Mouse (Mus musculus) natural killer cell, adult 2 months (primary cell): ENCODE data around the gene Dgki.

Experiments used
- DNase-seq, 2 experiments: peaks; one replicate each; pipeline ENCODE4 v3.0.0; 2022; ENCODE audit warnings: low spot score in 2 of 2

Dgki gene

DNA sequence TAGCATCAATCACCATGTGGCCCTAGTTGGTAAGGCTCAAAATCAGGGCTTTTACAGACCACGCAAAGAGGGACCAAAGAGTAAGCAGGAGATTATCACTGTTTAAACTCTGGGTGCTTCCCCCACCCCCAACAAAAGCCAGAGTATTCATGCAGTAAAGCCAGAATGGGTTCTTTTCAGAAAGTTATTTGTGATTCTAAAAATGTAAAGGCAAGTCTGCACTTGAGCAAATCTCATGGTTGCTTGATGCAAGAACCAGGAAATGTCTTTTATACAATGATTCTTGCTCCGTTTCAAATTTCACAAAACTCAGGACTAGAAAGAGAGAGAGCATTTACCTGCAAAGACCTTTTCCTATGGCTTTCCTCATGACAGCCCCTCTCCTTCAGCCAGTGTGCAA is 7.9 kb downstream of the Dgki start:
- no peak for DNase-seq

DNA sequence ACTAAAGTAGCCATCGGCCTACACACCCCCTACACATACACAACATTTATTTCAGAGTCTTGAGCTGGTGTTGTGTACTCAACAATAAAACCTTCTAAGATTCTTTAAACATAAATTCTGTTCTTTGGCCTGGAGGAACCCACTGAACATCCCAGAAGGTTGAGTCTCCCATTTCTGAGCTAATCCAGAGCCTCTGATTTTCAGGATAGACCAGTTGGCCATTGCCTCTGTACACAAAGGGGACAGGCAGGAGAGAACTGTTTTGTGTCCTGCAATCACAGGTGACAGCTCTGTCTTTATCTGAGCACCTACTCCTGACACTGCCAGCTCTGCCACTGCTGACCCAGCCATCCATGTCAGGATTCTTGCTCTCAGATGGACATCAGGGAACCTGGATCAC is 8.8 kb downstream of the Dgki start:
- no peak for DNase-seq

DNA sequence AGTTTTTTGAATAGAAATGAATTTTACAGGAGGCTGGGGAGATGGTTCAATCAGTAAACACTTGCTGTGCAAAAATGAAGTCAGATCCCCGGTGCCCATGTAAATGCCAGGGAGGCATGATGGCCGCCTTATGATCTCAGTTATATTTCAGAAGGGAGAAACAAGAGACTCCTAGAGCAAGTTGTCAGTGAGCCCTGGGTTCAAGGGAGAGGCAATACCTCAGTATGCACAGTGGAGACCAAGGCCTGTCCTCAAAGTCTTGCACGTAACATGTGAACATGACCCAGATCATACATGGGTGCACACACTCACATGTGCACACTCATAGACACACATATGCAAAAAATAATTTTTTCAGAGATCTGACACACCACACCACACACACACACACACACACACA is 9.3 kb downstream of the Dgki start:
- no peak for DNase-seq

DNA sequence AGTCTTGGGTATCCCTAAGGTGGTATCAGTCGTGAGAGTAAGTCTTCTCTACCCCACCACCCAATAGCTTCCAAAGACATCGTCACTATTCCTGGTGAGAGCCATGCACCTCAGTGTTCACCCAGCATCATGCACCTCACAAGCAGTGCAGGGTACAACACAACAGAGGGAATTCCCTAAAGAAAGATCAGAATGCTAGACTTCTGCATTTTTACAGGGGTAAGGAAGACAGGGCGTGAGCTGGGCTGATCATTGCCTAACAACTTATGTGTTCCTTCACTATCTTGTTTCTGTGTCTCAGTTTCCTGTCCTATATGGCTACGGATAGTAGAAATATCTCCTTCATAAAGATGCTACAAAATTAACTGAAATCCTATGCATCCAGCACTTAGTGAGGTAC is 13.8 kb downstream of the Dgki start:
- DNase-seq = no peak

DNA sequence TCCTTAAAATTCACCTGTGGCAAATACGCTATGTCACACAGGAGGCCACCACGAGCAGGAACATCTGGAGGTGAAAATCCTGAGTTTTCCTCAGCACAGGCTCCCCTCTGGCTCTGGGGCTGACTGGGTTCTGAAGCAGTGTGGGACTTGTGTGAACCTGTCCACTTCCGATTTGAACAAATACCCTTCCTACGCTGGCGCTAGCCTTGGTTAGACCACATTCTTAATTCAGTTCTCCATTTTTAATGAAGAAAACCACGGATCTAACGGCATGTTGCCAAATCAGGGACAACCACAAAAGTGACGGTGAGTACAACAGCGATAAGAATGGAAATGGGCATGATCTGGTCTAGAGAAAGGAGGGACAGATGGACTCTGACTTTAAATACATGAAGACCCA is 15.1 kb downstream of the Dgki start:
- DNase-seq = no peak

DNA sequence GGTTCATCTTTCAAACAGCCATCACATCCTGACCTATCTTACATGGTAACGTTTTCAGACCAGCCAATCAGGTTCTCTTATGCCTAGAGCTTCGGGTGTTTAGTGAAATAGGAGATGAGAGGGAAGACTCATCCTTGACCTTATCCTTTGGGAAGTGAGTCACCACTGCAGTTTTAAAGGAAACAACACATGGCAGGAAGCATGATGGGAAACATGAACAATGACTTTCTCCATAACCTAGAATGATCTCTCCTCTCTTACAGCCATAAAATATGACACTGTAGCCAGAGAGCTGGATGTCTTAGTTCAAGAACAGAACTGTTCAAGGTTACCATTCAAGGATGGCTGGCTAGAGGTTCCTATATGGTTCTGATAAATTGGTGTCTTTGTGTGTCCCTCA is 16.6 kb downstream of the Dgki start:
- DNase-seq = no peak

DNA sequence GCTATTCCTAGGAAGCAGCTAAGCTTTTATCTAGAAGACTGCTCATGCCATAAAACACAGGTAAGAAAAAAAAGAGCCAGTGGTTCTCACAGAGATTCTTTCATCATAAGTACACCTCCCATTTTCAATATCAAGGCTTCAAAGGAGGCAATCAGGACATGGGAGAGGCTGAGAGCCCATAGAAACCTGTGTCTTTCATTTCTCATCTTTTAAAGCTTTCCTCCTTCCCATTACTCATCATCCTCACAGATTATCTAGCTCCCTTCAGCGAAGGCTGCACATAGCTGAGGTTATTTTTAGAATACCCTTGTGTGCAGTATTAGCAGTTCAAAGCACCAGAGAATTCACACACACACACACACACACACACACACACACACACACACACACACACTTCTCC is 17.3 kb downstream of the Dgki start:
- DNase-seq = no peak

DNA sequence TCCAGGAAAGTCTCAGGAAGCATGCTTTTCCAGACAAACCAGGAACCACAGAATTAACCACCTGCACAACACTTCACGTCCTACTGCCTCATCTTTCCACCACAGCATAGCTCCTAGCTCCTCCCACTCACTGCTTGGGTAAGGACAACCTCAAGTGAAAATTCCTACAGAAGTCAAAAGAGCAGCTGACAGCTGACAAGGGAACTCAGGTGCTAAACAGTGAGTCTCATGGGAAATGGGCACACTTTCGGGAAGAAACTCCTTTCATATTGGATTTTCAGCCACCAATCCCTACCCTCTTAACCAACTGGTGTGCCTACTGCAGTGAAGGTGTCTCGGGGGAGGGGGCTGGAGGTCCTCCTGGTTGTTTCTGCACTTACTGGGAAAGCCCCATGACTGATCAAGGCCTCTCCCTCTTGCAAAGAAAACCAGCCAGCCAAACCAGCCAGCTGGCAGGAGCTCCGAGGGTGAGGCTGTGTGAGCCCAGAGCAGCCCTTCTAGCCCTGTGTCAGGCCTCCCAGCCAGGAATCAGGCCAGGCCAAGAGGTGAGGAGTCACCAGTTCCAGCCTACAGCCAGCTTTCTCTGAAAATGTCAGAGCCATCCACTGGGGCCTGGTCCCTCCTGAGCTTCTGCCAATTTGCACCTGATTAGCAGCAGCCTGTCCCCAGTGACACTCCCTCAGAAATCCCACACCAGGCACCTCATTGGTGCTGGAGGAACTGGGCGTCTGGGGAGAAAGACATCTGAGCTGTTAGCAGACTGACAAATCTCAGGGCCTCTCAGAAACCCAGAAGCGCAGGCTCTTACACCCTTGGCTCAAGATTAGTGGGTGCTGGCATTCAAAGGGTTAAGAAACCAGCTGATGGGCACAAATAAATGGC is 22.9 kb downstream of the Dgki start:
- DNase-seq = no peak

DNA sequence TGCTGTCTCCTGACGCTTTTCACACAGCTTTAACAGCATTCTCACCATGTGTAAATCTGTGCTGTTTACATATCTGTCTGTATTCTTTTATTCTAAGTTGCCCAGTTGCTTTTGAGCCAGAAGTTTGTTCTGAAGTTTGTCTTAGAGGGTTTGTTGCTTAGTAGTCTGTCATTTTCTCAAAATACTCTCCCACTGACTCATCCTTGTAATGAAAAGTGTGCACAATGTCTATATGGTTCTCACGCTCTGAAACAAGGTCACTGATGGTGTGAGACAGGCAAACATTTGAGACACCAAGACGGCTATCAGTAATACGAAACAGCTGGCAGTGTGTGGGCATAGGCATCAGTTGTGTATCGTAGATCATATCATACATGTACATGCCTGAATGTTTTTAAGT is 23.8 kb downstream of the Dgki start:
- no peak for DNase-seq

DNA sequence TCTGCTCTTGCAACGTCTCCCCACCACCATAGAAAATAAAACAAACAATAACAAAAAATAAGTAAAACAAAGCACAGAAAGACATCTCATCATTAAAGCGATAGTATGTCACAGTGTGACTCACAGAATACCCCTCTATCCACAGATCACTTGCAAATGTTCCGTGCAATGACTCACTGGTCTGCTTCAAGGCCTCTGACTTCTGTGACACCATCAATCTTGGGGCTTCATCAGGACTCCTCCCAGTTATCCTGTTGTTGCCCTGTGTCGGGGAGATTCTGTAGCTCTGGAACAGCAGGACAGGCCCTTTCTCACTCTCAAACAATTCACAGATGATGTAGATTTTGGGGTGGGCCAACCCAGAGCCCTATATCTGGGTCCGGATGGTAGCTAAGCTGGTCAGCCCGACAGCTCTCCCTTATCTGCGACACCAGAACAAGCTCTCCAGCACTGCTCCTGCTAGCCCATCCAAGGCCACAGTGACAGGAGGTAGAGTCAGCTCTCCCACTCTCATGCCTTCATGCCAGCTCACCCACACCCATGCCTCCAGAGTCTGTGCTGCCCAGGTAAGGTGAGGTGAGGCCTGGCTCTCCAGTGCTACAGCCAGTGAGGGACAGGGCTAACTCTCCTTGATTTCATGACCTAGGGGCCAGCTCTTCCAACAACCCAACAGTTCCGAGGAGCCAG is 28.9 kb downstream of the Dgki start:
- no peak for DNase-seq

DNA sequence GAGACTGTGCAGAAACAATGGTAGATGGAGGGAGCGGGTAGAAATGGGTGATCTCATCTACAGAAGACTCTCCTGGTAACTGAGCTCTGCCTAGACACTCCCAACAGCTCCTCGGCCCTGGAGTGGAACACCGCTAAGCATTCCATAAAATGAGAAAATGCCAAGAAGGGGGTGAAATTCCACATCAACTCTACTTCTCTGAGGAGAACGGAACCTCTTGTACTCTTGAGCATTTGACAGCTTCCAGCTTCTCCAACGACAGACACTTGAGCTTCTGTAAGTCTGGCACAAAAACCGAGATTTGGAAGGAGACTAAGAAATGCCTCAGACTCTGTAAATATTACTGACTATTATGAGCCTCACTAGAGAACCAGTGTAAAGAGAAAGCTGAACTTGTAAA is 31.4 kb downstream of the Dgki start:
- no peak for DNase-seq

DNA sequence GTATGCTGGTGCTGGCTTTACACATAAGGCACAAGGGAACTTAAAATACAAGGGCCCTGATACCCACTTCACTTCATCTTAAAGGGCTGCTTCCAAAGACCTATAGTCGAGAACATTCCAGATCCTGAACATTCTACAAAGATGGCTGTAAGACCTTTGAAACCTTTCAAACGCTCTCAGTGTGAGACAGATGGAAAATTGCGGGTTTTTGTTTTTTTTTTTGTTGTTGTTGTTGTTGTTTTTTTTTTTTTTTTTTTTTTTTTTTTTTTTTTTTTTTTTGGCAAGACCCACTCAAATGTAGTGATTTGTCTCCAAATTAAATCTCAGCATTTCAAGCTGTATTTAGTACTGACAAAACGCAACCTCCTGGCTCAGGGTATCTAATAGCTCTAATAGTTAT is 32.0 kb downstream of the Dgki start:
- no peak for DNase-seq

DNA sequence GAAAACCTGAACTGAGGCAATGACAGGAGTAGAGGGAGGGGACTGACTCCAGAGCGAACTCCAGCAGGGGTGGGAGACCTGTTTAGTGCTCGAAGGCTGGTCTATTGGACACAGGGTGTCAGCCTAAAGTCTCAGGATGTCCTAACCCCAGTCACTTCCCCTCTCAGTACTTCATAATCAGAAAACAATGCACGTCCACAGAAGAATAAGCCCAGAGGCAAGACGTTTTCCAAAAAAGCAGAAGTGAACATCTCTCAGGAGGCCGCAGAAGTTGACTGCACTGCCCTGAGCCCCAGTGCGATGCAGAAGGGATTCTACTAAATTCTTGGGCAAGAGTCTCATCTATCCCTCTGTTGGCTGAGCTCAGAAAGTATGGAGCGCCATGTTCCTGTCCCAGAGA is 37.5 kb downstream of the Dgki start:
- DNase-seq = peak in 1 of 2 experiments; percentile 14

DNA sequence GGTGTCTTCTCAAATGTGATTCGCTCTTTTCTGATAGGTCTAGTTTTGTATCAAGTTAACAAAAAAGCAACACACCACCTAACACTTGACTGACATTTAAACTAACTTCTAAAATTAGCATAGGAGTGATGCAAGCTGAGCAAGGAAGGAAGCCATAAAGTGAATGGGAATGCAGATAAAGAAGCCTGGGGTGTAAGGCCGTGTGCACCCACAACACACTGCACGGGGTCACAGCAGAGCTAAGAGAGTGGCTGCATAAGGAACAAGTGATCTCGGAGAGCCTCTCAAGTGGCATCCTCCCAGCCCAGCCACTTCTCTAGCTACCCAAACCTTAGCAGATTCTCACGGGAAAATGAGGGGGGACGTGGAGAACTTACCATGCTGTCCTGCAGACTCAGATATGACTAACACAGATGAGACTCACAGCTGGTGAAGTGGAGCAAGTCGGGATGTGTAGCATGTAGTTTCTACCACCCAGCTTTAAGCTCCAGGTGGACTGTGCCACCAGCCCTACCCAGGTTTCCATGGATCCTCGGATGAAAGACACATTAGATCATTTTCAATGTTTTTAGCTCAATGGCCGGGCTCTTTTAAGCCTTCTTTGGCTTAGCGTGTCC is 38.6 kb downstream of the Dgki start:
- no peak for DNase-seq

DNA sequence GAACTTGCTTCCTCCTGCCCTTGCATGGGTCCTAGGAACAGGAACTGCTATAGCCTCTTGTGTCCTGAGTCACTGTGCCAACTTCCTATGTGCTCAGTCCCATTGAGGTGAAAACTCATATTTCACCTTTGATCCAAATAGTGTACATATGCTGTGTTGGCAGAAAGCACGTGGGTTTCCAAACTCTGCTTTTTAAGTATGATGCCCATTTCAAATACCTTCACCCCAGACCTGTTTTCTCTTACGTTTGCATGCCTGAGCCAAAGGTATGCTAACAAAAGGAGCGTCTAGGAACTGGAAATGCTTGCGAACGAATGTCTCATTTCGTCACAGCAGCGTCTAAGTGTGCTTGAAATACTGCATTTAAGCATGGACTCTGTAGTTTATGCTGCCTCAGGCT is 41.3 kb downstream of the Dgki start:
- no peak for DNase-seq

DNA sequence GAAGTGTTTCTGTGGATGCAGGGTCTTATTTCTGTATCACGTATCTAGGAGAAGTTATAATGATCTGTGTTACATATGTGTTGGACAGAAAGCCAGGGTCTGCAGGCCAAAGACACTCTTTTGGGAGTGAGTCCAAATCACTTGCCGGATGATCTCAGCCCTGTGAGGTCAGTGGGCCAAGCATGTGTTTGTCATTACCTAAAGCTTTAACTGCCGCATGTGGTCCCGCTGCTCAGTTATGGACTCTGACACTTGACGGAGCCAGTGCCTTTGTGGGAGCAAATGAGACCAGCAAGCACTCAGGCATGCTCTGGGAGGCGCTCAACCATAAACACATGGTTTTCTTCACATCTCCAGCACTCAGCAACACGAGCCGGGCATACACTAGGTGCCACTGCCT is 45.8 kb downstream of the Dgki start:
- DNase-seq = no peak

DNA sequence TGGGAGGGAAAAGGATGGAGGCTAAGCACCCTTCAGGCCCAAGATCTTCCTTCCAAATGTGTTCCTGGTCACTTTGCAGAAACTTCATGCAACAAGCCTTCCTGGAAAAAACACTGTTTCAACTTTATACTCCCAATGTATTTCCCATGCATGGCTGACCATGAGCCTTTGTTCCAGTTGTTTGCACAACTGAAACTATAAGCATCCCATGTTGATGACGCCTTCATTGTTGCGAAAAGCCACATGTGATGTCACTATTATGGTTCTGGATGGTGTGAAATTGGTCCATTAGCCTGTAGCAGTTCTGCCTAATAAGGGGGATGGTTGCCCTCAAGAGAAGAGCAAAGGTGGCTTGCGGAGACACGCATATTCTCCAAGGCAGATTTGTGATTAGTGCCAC is 47.4 kb downstream of the Dgki start:
- no peak for DNase-seq

DNA sequence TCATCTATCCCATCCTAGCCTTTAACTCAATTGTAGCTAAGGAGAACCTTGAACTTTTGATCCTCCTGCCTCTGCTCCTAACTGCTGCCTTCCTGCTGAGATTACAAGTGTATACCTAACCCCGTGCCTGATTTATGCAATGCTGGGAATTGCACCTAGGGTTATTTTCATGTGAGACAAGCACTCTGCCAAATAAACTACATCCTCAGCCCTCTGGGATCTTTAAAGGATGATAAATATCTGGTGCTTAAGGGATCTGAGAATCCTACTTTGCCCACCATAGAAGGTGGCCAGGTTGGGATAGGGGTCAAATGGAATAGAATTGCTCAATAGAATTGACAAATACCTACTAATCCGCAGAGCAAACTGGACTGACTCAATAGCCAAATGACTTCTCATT is 49.3 kb downstream of the Dgki start:
- no peak for DNase-seq

DNA sequence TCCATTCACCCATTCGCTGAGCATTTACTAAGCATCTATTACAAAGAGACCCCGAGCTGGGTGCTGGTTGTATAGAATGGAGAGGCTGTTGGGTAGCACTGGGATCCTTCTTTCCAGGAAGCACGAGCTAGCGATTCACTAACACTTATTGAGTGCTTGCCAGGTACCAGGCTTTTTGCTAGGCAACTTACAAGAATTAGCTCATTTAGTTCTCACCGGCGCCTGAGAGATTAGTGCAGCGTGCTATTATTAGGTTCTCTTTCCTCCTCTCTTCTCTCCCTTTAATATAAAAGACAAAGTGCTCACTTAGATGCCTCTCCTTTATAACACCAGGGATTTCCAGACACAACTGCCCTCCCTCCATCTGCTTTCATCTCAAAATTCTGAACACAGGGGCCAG is 54.2 kb downstream of the Dgki start:
- no peak for DNase-seq

DNA sequence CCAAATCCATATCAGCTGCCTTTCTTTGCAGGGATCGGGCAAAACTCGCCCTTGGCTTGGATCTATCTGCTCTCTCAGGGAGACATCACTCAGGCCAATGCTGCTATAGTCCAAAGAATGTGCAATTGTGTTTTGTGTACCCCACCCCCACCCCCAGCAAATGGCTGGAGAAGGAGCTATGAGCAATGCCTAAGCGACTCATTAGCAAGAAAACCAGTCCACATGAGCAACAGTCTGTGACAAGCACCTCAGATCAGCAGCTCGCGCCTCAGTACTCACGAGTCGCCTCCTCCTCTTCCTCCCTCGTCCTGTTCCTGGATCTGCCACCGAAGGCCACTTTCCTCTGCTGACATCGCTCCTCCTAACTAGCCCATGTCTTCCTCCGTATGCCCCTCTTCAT is 55.9 kb downstream of the Dgki start:
- no peak for DNase-seq

DNA sequence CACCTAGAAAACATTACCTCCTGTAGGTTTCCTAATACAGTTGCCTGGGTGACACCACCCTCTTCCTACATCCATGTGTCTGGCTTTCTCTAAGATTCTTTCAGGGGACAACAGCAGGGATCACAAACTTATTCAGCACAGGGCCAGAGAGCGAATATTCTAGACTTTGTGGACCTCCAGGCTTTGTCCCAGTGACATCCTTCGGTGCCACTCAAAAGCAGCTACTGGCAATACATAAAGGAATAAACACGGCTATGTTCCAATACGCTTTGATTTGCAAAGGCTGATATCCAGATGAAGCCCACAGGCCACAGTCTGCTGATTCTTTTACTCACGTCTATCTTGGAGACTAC is 57.2 kb downstream of the Dgki start:
- no peak for DNase-seq

DNA sequence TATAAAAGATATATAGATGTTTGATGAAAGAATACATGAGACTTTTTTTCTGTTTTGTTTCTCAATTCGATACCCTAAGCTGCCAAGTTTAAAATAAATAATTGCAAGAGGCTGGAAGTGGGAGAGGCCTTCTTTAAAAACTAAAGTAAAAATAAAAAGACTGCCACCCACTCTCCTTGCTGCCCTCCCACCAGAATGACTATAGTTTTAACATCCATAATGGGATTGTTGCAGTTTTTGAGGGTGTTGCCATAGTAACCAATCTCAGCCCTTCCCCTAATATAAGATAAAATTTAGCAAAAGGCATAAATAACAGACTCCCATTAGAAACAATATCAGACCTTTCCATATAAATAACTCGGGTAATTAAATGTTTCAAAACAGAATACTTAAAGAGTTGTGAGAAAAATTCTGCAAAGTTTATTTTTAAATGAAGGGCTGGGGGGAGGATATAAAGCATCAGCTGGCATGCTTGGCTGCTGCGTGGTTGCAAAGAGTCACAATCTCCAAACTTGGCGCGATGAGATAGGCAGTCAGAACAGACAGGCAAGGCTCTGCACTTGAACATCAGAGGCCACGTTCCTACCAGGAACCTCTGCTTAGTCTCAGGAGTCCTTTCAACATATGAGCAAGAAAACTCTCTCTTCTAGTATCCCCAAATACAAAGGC is 57.8 kb downstream of the Dgki start:
- no peak for DNase-seq

DNA sequence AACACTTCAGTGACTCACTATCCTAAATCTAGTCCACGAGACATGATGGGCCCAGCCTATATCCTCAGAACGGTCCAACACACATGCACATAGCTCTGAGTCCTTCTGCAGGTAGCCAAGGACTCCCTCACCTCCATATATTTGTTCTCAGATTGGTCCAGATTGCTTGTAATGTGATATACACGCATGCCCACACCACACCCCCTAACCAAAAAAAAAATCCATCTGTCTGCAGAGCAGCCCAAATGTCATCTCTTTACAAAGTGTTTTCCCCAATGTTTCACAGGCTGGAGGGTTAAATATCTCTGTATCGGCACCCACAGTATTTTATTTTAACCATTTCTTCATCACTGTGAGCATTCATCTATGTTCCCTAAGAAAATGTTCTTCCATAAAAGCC is 58.5 kb downstream of the Dgki start:
- no peak for DNase-seq
